Comparison of ENCODE assay signal across 18 mouse cellular contexts in the genomic region with DNA sequence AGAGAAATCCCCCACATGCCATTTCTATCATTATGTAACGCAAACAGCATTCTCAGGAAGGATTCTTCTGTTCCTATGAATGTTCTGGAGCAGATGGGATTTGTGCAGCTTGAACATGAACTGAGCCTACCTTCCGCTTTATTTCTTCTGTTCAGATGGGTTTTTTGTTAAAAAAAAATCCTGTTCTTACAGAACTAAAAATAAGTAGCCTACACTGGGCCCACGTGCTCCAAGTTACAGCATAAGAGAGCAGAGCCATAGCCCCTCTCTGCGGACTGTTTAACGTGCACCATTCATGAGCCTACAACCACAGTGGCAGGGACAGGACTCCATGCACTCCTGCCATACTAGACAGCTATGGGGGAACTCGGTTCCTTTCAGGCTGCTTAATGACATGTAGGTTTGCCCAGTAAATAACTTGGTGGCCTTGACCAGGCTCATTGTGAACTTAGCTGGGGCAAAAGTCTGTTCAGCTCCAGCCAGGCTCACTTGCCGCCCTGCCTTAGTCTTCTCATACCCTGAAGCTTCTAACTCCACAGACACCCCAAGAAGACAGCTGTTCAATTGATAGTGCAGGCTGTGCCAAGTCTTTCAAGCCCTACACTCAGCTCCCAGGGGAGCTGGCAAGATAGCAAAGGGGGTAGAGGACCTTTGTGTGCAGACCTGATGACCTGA.
DNase-seq lines count a peak whose midpoint lies in the region; ATAC-seq and TF ChIP-seq lines count a peak whose summit lies in the region.
"Had no signal": no experiment of that assay in that cellular context is flagged by ENCODE, and none has a peak within 500 bp of the region (broad histone marks: within the 10 kb centered on the region; RNA-seq: fewer than 3 reads in every experiment).

No protein-coding gene starts in this region.

- intact Hi-C loops in left cerebral cortex, adult 2 months (cut with DNase I) = loop anchor here (5.0 kb wide), 1 partner anchor 64 kb away; a partner anchor contains a TSS

- DNase-seq in layer of hippocampus, adult 18-20 months (ENCODE audit: low spot score in 2 of 2) = peak; percentile 34 to 77
- no peak for DNase-seq in layer of hippocampus, postnatal 10 days (ENCODE audit: low spot score in 2 of 2)
- DNase-seq in frontal cortex, postnatal 36 days (ENCODE audit: low spot score in 2 of 2) = peak; percentile 40 to 70
- peak; percentile 26 to 35 for DNase-seq in left cerebral cortex, adult 2 months (ENCODE audit: extremely low spot score in 1 of 2, low spot score in 2 of 2)
- DNase-seq in right cerebral cortex, postnatal 25 days = peak; percentile 31
- no peak for DNase-seq in embryo, embryonic 10 days (ENCODE audit: low spot score)
- no peak for DNase-seq in embryo, embryonic 10.5 days (ENCODE audit: low spot score)
- DNase-seq: cerebellum, adult 11-12 months; gastrocnemius, adult 2 months; liver, embryonic 13.5 days had no signal

- H3K9me3 ChIP-seq in midbrain, embryonic 16.5 days (replicated peaks; ENCODE audit: control insufficient read depth, low read length, poor library complexity, severe bottlenecking) = no peaks in the 10 kb centered on the region
- H3K9me3 ChIP-seq: embryonic facial prominence, embryonic 15.5 days; forebrain, embryonic 12.5 days; hindbrain, embryonic 12.5 days; liver, embryonic 13.5 days; megakaryocyte, embryonic 14.5 days; neural tube, embryonic 12.5 days had no signal

- TF ChIP-seq CTCF in left cerebral cortex, adult 2 months (IDR thresholded peaks at IDR 0.05) = no peak

- no peak overlapping the region for H3K4me3 ChIP-seq in left cerebral cortex, adult 2 months
- H3K4me3 ChIP-seq in midbrain, embryonic 16.5 days (ENCODE audit: low read depth, low read length) = no peak overlapping the region
- H3K4me3 ChIP-seq: embryonic facial prominence, embryonic 15.5 days; forebrain, embryonic 12.5 days; gastrocnemius, adult 2 months; hindbrain, embryonic 12.5 days; liver, embryonic 13.5 days; megakaryocyte, embryonic 14.5 days; neural tube, embryonic 12.5 days had no signal

- H3K36me3 ChIP-seq in midbrain, embryonic 16.5 days (ENCODE audit: control insufficient read depth, insufficient read depth, low read length) = no peaks in the 10 kb centered on the region
- H3K36me3 ChIP-seq: embryonic facial prominence, embryonic 15.5 days; forebrain, embryonic 12.5 days; hindbrain, embryonic 12.5 days; liver, embryonic 13.5 days; neural tube, embryonic 12.5 days had no signal

- ATAC-seq in midbrain, embryonic 16.5 days = no peak
- ATAC-seq: intestine, embryonic 16.5 days; lung, postnatal 0 days had no signal

- H3K4me1 ChIP-seq in midbrain, embryonic 16.5 days (ENCODE audit: control insufficient read depth, insufficient read depth, low read length) = no peaks in the 10 kb centered on the region
- H3K4me1 ChIP-seq: embryonic facial prominence, embryonic 15.5 days; forebrain, embryonic 12.5 days; hindbrain, embryonic 12.5 days; megakaryocyte, embryonic 14.5 days; neural tube, embryonic 12.5 days had no signal

- no peak overlapping the region for H3K9ac ChIP-seq in midbrain, embryonic 16.5 days (ENCODE audit: low read depth, low read length)
- H3K9ac ChIP-seq: embryonic facial prominence, embryonic 15.5 days; forebrain, embryonic 12.5 days; hindbrain, embryonic 12.5 days; liver, embryonic 13.5 days; neural tube, embryonic 12.5 days had no signal

- no peak overlapping the region for H3K4me2 ChIP-seq in midbrain, embryonic 16.5 days (ENCODE audit: low read length)
- H3K4me2 ChIP-seq: embryonic facial prominence, embryonic 15.5 days; forebrain, embryonic 12.5 days; hindbrain, embryonic 12.5 days; liver, embryonic 13.5 days; neural tube, embryonic 12.5 days had no signal

- H3K27ac ChIP-seq in left cerebral cortex, adult 2 months = peak overlapping the region; percentile 85
- H3K27ac ChIP-seq in midbrain, embryonic 16.5 days (ENCODE audit: low read length) = no peak overlapping the region
- H3K27ac ChIP-seq: embryonic facial prominence, embryonic 15.5 days; forebrain, embryonic 12.5 days; gastrocnemius, adult 2 months; hindbrain, embryonic 12.5 days; liver, embryonic 13.5 days; neural tube, embryonic 12.5 days had no signal

- H3K27me3 ChIP-seq in midbrain, embryonic 16.5 days (ENCODE audit: control insufficient read depth, insufficient read depth, low read depth, low read length) = no peaks in the 10 kb centered on the region
- H3K27me3 ChIP-seq: embryonic facial prominence, embryonic 15.5 days; forebrain, embryonic 12.5 days; hindbrain, embryonic 12.5 days; liver, embryonic 13.5 days; neural tube, embryonic 12.5 days had no signal

- WGBS in midbrain, embryonic 16.5 days = 89% methylated on average over 7 of the region's 7 CpGs

Comparison
In these comparisons a context has a peak if more than half of its experiments do, and no peak if none do; other contexts are left out.
1. DNase-seq: peak in layer of hippocampus, adult 18-20 months (2 of 2), frontal cortex, postnatal 36 days (2 of 2), left cerebral cortex, adult 2 months (2 of 2) and right cerebral cortex, postnatal 25 days (single experiment); none in layer of hippocampus, postnatal 10 days (0 of 2), embryo, embryonic 10 days (single experiment) and embryo, embryonic 10.5 days (single experiment).